Mouse (Mus musculus) lung, embryonic 14.5 days (tissue): Measurements from ENCODE around the gene Mrc2. TPM values are rescaled to one million over a fixed set of nuclear protein-coding genes. Genes with fewer than 3 reads are reported as not detected.
A peak's percentile ranks its signal among the peaks of the same experiment; 100 is the strongest.

ENCODE experiments used
- ATAC-seq: fragments of 200-750 bp; cut with Nextera tagmentation; 2 replicates; pipeline ENCODE4 v1.8.0; 2017; ENCODE audit warnings: mild to moderate bottlenecking, moderate TSS enrichment, moderate library complexity; ENCODE audit not compliant: insufficient read depth
- DNase-seq: peaks from one replicate; pipeline ENCODE4 v3.0.0-alpha.2; 2015
- H3K27ac ChIP-seq: fragments of 300-500 bp; sonication (generic); 2 replicates; pipeline ENCODE4 v1.5.1; 2014; ENCODE audit warnings: low read depth, mild to moderate bottlenecking, moderate library complexity
- H3K27me3 ChIP-seq: fragments of 300-500 bp; sonication (generic); 2 replicates; pipeline ENCODE4 v1.6.1; 2014; ENCODE audit warnings: low read length, control low read depth; ENCODE audit not compliant: insufficient read depth
- H3K36me3 ChIP-seq: fragments of 300-500 bp; sonication (generic); 2 replicates; pipeline ENCODE4 v1.6.1; 2014; ENCODE audit warnings: control low read depth; ENCODE audit not compliant: insufficient read depth
- H3K4me1 ChIP-seq: fragments of 300-500 bp; sonication (generic); 2 replicates; pipeline ENCODE4 v1.6.1; 2014; ENCODE audit warnings: antibody characterized with exemption, control low read depth; ENCODE audit not compliant: insufficient read depth
- H3K4me2 ChIP-seq: fragments of 300-500 bp; sonication (generic); 2 replicates; pipeline ENCODE4 v1.6.1; 2014; ENCODE audit warnings: mild to moderate bottlenecking
- H3K4me3 ChIP-seq: fragments of 300-500 bp; sonication (generic); 2 replicates; pipeline ENCODE4 v1.5.1; 2014; ENCODE audit warnings: low read depth, low read length
- H3K9ac ChIP-seq: fragments of 300-500 bp; sonication (generic); 2 replicates; pipeline ENCODE4 v1.6.1; 2014
- H3K9me3 ChIP-seq: fragments of 300-500 bp; sonication (generic); 2 replicates; pipeline ENCODE4 v1.6.1; 2016; ENCODE audit warnings: low read depth, low read length, control low read depth
- CTCF ChIP-seq: IDR thresholded peaks from 2 replicates; pipeline ENCODE4 v1.5.1; 2016; ENCODE audit warnings: antibody characterized with exemption, low read depth
- WGBS: fragments of 180-500 bp; shearing (Covaris S2); extraction: QIAGEN DNeasy Blood & Tissue Kit; methylation state at CpG from one replicate; pipeline ENCODE4 v1.1.7; 2014; 5-methylcytosine and 5-hydroxymethylcytosine counted together
- polyA plus RNA-seq: library from polyadenylated mRNA; unstranded; fragments of >200 nt; fragmentation: Nextera tagmentation; extraction: Ambion mirVana; gene quantifications from 2 replicates; pipeline ENCODE4 v1.2.1, GENCODE M21; 2014

Mrc2 gene
- polyA plus RNA-seq, 1 experiment from 2014 or later: 20.0 TPM

- no peak for TF ChIP-seq CTCF
- no peak overlapping the region for H3K4me2 ChIP-seq
- H3K36me3 ChIP-seq: 0 out of 2 replicates have a peak, but pooled peaks cover 3% of the 10 kb centered on the region
- no peaks in the 10 kb centered on the region for H3K9me3 ChIP-seq
- H3K27me3 ChIP-seq: no peaks in the 10 kb centered on the region
- ATAC-seq (no peak), DNase-seq (no peak)
- 90% methylated on average over 6 of the region's 6 CpGs for WGBS
- H3K27ac ChIP-seq: no peak overlapping the region
- H3K4me3 ChIP-seq: no peak overlapping the region
- peaks cover 18% of the 10 kb centered on the region for H3K4me1 ChIP-seq
- H3K9ac ChIP-seq: no peak overlapping the region
Measured at GRCm38 (mm10) chr11:105317769-105318168, 25.3 kb downstream of the Mrc2 start.

GRCm38 (mm10) chr11:105321090-105321489, 28.6 kb downstream of the Mrc2 start:
- H3K9me3 ChIP-seq: no peaks in the 10 kb centered on the region
- no peak overlapping the region for H3K4me2 ChIP-seq
- H3K4me3 ChIP-seq: no peak overlapping the region
- H3K27ac ChIP-seq: no peak overlapping the region
- H3K4me1 ChIP-seq: no peaks in the 10 kb centered on the region
- no peak overlapping the region for H3K9ac ChIP-seq
- DNase-seq (no peak), ATAC-seq (no peak)
- H3K27me3 ChIP-seq: no peaks in the 10 kb centered on the region
- TF ChIP-seq CTCF: no peak
- WGBS: 78% methylated on average over 2 of the region's 2 CpGs
- H3K36me3 ChIP-seq: peaks cover 8% of the 10 kb centered on the region; the same call in 1 of the 2 replicates

GRCm38 (mm10) chr11:105323530-105323929, 31.1 kb downstream of the Mrc2 start:
- Histone ChIP-seq H3K9ac (no peak overlapping the region), H3K4me3 (no peak overlapping the region), H3K4me1 (no peaks in the 10 kb centered on the region), H3K36me3 (peaks cover 32% of the 10 kb centered on the region; the same call in 1 of the 2 replicates), H3K27me3 (no peaks in the 10 kb centered on the region), H3K4me2 (no peak overlapping the region), H3K9me3 (no peaks in the 10 kb centered on the region), H3K27ac (no peak overlapping the region)
- DNase-seq: no peak
- peak; percentile 24; the same call in 1 of the 2 replicates for ATAC-seq
- WGBS: 58% methylated on average over 5 of the region's 5 CpGs
- no peak for TF ChIP-seq CTCF

- no peak for DNase-seq
- H3K27me3 ChIP-seq: no peaks in the 10 kb centered on the region
- H3K4me3 ChIP-seq: no peak overlapping the region
- H3K27ac ChIP-seq: no peak overlapping the region
- WGBS: 90% methylated on average over 3 of the region's 3 CpGs
- no peaks in the 10 kb centered on the region; the same call in 1 of the 2 replicates for H3K4me1 ChIP-seq
- no peak for TF ChIP-seq CTCF
- no peaks in the 10 kb centered on the region for H3K9me3 ChIP-seq
- ATAC-seq: no peak
- peaks cover 42% of the 10 kb centered on the region for H3K36me3 ChIP-seq
- H3K9ac ChIP-seq: no peak overlapping the region
- H3K4me2 ChIP-seq: no peak overlapping the region
Measured at GRCm38 (mm10) chr11:105327101-105327500, 34.7 kb downstream of the Mrc2 start.

GRCm38 (mm10) chr11:105329962-105330361, 37.5 kb downstream of the Mrc2 start:
- 60% methylated on average over 9 of the region's 9 CpGs for WGBS

GRCm38 (mm10) chr11:105331129-105331528, 38.7 kb downstream of the Mrc2 start:
- H3K9me3 ChIP-seq: no peaks in the 10 kb centered on the region
- DNase-seq (no peak), ATAC-seq (no peak)
- TF ChIP-seq CTCF: no peak
- peaks cover 4% of the 10 kb centered on the region for H3K4me1 ChIP-seq
- H3K4me2 ChIP-seq: no peak overlapping the region
- H3K9ac ChIP-seq: no peak overlapping the region
- 82% methylated on average over 3 of the region's 3 CpGs for WGBS
- no peak overlapping the region for H3K27ac ChIP-seq
- no peaks in the 10 kb centered on the region for H3K27me3 ChIP-seq
- peaks cover 38% of the 10 kb centered on the region for H3K36me3 ChIP-seq
- no peak overlapping the region for H3K4me3 ChIP-seq

More at GRCm38 (mm10) chr11:105329962-105330361, 37.5 kb downstream of the Mrc2 start:
- Histone ChIP-seq H3K4me1 (peaks cover 4% of the 10 kb centered on the region), H3K27me3 (no peaks in the 10 kb centered on the region), H3K9ac (no peak overlapping the region), H3K9me3 (no peaks in the 10 kb centered on the region), H3K4me3 (no peak overlapping the region), H3K27ac (no peak overlapping the region), H3K4me2 (no peak overlapping the region), H3K36me3 (peaks cover 42% of the 10 kb centered on the region)
- DNase-seq (no peak), ATAC-seq (no peak)
- no peak for TF ChIP-seq CTCF

GRCm38 (mm10) chr11:105331732-105332131, 39.3 kb downstream of the Mrc2 start:
- no peak for ATAC-seq
- peak; percentile 75 for DNase-seq
- H3K4me3 ChIP-seq: no peak overlapping the region
- peak; percentile 38 for TF ChIP-seq CTCF
- no peak overlapping the region for H3K9ac ChIP-seq
- H3K27ac ChIP-seq: no peak overlapping the region
- 26% methylated on average over 10 of the region's 10 CpGs for WGBS
- peaks cover 4% of the 10 kb centered on the region for H3K4me1 ChIP-seq
- H3K36me3 ChIP-seq: peaks cover 38% of the 10 kb centered on the region
- H3K4me2 ChIP-seq: no peak overlapping the region
- no peaks in the 10 kb centered on the region for H3K27me3 ChIP-seq
- H3K9me3 ChIP-seq: no peaks in the 10 kb centered on the region
